Mouse (Mus musculus): ENCODE measurements at regions not wholly inside any gene's neighbourhood (a gene's known extent, or its start where the extent isn't known, plus 50 kb on each side); places are given as distances from the start of the nearest gene placed in this dataset.

GRCm38 (mm10) chr7:58397992-58398391 is 258.0 kb upstream of the Atp10a start:
- TF ChIP-seq POLR2A (IDR thresholded peaks at IDR 0.05; ENCODE audit: low read depth, low read length) (no peak), CTCF (conservative IDR thresholded peaks at IDR 0.05; ENCODE audit: insufficient read depth, insufficient read length, low read depth, low read length) (no peak)
